Mouse (Mus musculus): ENCODE results near the gene Atp1a2. TPM values are rescaled to one million over a fixed set of nuclear protein-coding genes. Genes with fewer than 3 reads are reported as not detected.

Atp1a2 gene
- total and polyA plus RNA-seq, 2 experiments from 2014 or later: 119 to 572 TPM

- DNase-seq (ENCODE audit: low spot score): peak; percentile 45
- H3K4me1 ChIP-seq (ENCODE audit: insufficient read depth, low read length): no peaks in the 10 kb centered on the region; the same call in 1 of the 2 replicates
- H3K9me3 ChIP-seq (ENCODE audit: low read length): no peaks in the 10 kb centered on the region
- H3K9ac ChIP-seq (replicated peaks; ENCODE audit: low read length): no peak overlapping the region
- TF ChIP-seq CTCF (IDR thresholded peaks at IDR 0.05; ENCODE audit: low read depth): peak; percentile 44
- no peak overlapping the region for H3K4me3 ChIP-seq (ENCODE audit: low read length)
- H3K4me2 ChIP-seq (ENCODE audit: low read depth, low read length): no peak overlapping the region
- ATAC-seq: no peak
- WGBS: 70% methylated on average over 10 of the region's 10 CpGs
- no peaks in the 10 kb centered on the region; the same call in 1 of the 2 replicates for H3K36me3 ChIP-seq (ENCODE audit: insufficient read depth, low read length)
- no peaks in the 10 kb centered on the region for H3K27me3 ChIP-seq (ENCODE audit: insufficient read depth, low read length)
- H3K27ac ChIP-seq: peak overlapping the region; percentile 32; the same call in 1 of the 2 replicates
Observed at GRCm38 (mm10) chr1:172281522-172282254, 16.2 kb downstream of the Atp1a2 start.

- no peaks in the 10 kb centered on the region; the same call in 1 of the 2 replicates for H3K36me3 ChIP-seq (ENCODE audit: insufficient read depth, low read length)
- no peak for DNase-seq (ENCODE audit: low spot score)
- H3K4me1 ChIP-seq (ENCODE audit: insufficient read depth, low read length): no peaks in the 10 kb centered on the region; the same call in 1 of the 2 replicates
- H3K9ac ChIP-seq (replicated peaks; ENCODE audit: low read length): no peak overlapping the region
- no peaks in the 10 kb centered on the region for H3K27me3 ChIP-seq (ENCODE audit: insufficient read depth, low read length)
- 72% methylated on average over 16 of the region's 16 CpGs for WGBS
- H3K27ac ChIP-seq: peak overlapping the region; percentile 56
- H3K9me3 ChIP-seq (ENCODE audit: low read length): no peaks in the 10 kb centered on the region
- H3K4me3 ChIP-seq (ENCODE audit: low read length): no peak overlapping the region
- H3K4me2 ChIP-seq (ENCODE audit: low read depth, low read length): no peak overlapping the region
- peak; percentile 50 for ATAC-seq
- TF ChIP-seq CTCF (IDR thresholded peaks at IDR 0.05; ENCODE audit: low read depth): no peak
Observed at GRCm38 (mm10) chr1:172279768-172280509, 17.9 kb downstream of the Atp1a2 start.

GRCm38 (mm10) chr1:172278328-172278727, 19.5 kb downstream of the Atp1a2 start:
- Histone ChIP-seq H3K27me3 (ENCODE audit: insufficient read depth, low read length) (no peaks in the 10 kb centered on the region), H3K9ac (replicated peaks; ENCODE audit: low read length) (no peak overlapping the region), H3K4me1 (ENCODE audit: insufficient read depth, low read length) (no peaks in the 10 kb centered on the region; the same call in 1 of the 2 replicates), H3K27ac (no peak overlapping the region), H3K4me3 (ENCODE audit: low read length) (no peak overlapping the region), H3K9me3 (ENCODE audit: low read length) (no peaks in the 10 kb centered on the region), H3K36me3 (ENCODE audit: insufficient read depth, low read length) (no peaks in the 10 kb centered on the region; the same call in 1 of the 2 replicates), H3K4me2 (ENCODE audit: low read depth, low read length) (no peak overlapping the region)
- ATAC-seq (no peak), DNase-seq (ENCODE audit: low spot score) (no peak)
- 83% methylated on average over 13 of the region's 13 CpGs for WGBS
- no peak for TF ChIP-seq CTCF (IDR thresholded peaks at IDR 0.05; ENCODE audit: low read depth)

GRCm38 (mm10) chr1:172277172-172277571, 20.7 kb downstream of the Atp1a2 start:
- Histone ChIP-seq H3K4me2 (ENCODE audit: low read depth, low read length) (no peak overlapping the region), H3K4me1 (ENCODE audit: insufficient read depth, low read length) (no peaks in the 10 kb centered on the region; the same call in 1 of the 2 replicates), H3K9me3 (ENCODE audit: low read length) (no peaks in the 10 kb centered on the region), H3K36me3 (ENCODE audit: insufficient read depth, low read length) (no peaks in the 10 kb centered on the region; the same call in 1 of the 2 replicates), H3K27ac (no peak overlapping the region), H3K27me3 (ENCODE audit: insufficient read depth, low read length) (no peaks in the 10 kb centered on the region), H3K9ac (replicated peaks; ENCODE audit: low read length) (no peak overlapping the region), H3K4me3 (ENCODE audit: low read length) (no peak overlapping the region)
- DNase-seq (ENCODE audit: low spot score) (no peak), ATAC-seq (no peak)
- no peak for TF ChIP-seq CTCF (IDR thresholded peaks at IDR 0.05; ENCODE audit: low read depth)
- 75% methylated on average over 3 of the region's 3 CpGs for WGBS

- Histone ChIP-seq H3K9ac (replicated peaks; ENCODE audit: low read length) (no peak overlapping the region), H3K4me1 (ENCODE audit: insufficient read depth, low read length) (peaks cover 6% of the 10 kb centered on the region; the same call in 1 of the 2 replicates), H3K4me3 (ENCODE audit: low read length) (no peak overlapping the region), H3K27me3 (ENCODE audit: insufficient read depth, low read length) (no peaks in the 10 kb centered on the region), H3K9me3 (ENCODE audit: low read length) (no peaks in the 10 kb centered on the region), H3K36me3 (ENCODE audit: insufficient read depth, low read length) (no peaks in the 10 kb centered on the region), H3K4me2 (ENCODE audit: low read depth, low read length) (no peak overlapping the region), H3K27ac (peak overlapping the region; percentile 2; the same call in 1 of the 2 replicates)
- WGBS: 76% methylated on average over 5 of the region's 5 CpGs
- TF ChIP-seq CTCF (IDR thresholded peaks at IDR 0.05; ENCODE audit: low read depth): no peak
- DNase-seq (ENCODE audit: low spot score) (no peak), ATAC-seq (no peak)
Observed at GRCm38 (mm10) chr1:172274547-172274946, 23.3 kb downstream of the Atp1a2 start.

GRCm38 (mm10) chr1:172274116-172274515, 23.7 kb downstream of the Atp1a2 start:
- H3K4me3 ChIP-seq (ENCODE audit: low read length): no peak overlapping the region
- ATAC-seq (no peak), DNase-seq (ENCODE audit: low spot score) (no peak)
- H3K27me3 ChIP-seq (ENCODE audit: insufficient read depth, low read length): no peaks in the 10 kb centered on the region
- H3K36me3 ChIP-seq (ENCODE audit: insufficient read depth, low read length): no peaks in the 10 kb centered on the region
- H3K9ac ChIP-seq (replicated peaks; ENCODE audit: low read length): no peak overlapping the region
- H3K4me2 ChIP-seq (ENCODE audit: low read depth, low read length): no peak overlapping the region
- H3K27ac ChIP-seq: peak overlapping the region; percentile 2; the same call in 1 of the 2 replicates
- no peaks in the 10 kb centered on the region for H3K9me3 ChIP-seq (ENCODE audit: low read length)
- peaks cover 6% of the 10 kb centered on the region; the same call in 1 of the 2 replicates for H3K4me1 ChIP-seq (ENCODE audit: insufficient read depth, low read length)
- 68% methylated on average over 5 of the region's 5 CpGs for WGBS
- TF ChIP-seq CTCF (IDR thresholded peaks at IDR 0.05; ENCODE audit: low read depth): no peak

Measured in hindbrain, postnatal 0 days (tissue).